Mouse (Mus musculus) lung, adult 2 months (tissue): ENCODE measurements at regions not wholly inside any gene's neighbourhood (a gene's known extent, or its start where the extent isn't known, plus 50 kb on each side); places are given as distances from the start of the nearest gene placed in this dataset.

Source experiments
- DNase-seq: peaks from one replicate; pipeline ENCODE4 v3.0.0; 2022
- H3K4me1 ChIP-seq: fragments of 200-500 bp; 2 replicates; pipeline ENCODE4 v1.6.1; 2011; ENCODE audit warnings: low read length; ENCODE audit not compliant: control insufficient read depth, insufficient read depth
- H3K4me3 ChIP-seq: fragments of 200-500 bp; replicated peaks from 2 replicates; pipeline ENCODE3; 2011; ENCODE audit warnings: low read depth, mild to moderate bottlenecking, control low read depth, low read length; ENCODE audit errors: extremely low read depth
- CTCF ChIP-seq: fragments of 200-500 bp; IDR thresholded peaks from 2 replicates; pipeline ENCODE4 v1.5.1; 2011; ENCODE audit warnings: mild to moderate bottlenecking, low read length, control low read depth; ENCODE audit not compliant: insufficient read depth
- POLR2A ChIP-seq: fragments of 200-500 bp; IDR thresholded peaks from 2 replicates; pipeline ENCODE4 v1.6.1; 2011; ENCODE audit warnings: low read depth, mild to moderate bottlenecking, control low read depth, low read length, borderline replicate concordance; ENCODE audit errors: extremely low read depth
- WGBS: fragments of 180-500 bp; shearing (Covaris S2); methylation state at CpG from one replicate; pipeline ENCODE4 v1.1.7; 2018; 5-methylcytosine and 5-hydroxymethylcytosine counted together

DNA sequence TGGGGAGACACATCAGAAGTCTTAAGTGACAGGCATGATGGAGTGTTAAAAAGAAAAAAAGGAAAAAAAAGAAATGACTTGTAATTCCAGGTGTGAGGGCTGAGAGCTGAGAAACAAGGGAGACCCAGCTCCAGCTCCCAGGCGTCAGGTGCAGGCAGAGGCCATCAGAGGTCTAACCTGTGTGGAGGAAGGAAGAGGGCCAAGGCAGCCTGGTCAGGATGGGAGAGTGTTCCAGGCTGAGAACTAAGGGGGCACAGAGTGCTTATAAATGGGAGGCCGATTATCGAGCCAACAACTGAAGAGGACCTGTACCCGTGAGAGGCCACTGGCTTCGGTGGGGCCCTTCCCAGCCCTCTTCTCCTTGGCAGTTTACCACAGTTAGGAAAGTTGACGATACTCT, 53.3 kb upstream of the Zfp706 start:
- no peak for DNase-seq
- no peaks in the 10 kb centered on the region for H3K4me1 ChIP-seq
- no peak overlapping the region for H3K4me3 ChIP-seq
- TF ChIP-seq CTCF (no peak), POLR2A (no peak)
- WGBS = 85% methylated on average over 6 of the region's 6 CpGs
